Mouse (Mus musculus) lung, postnatal 4 days (tissue): ENCODE measurements around the gene Cbx1.
"Not testable (repeated sequence)": the region's sequence is repeated elsewhere in the genome, so short reads cannot be mapped to it uniquely, and the experiment has no call there.

Source experiments
- DNase-seq, 2 experiments: peaks; one replicate each; pipeline ENCODE4 v3.0.0; 2021

The Cbx1 gene

GRCm38 (mm10) chr11:96839877-96840276 is 51.0 kb downstream of the Cbx1 start:
- no peak for DNase-seq

- DNase-seq = no peak
Observed at GRCm38 (mm10) chr11:96840290-96840689, 51.4 kb downstream of the Cbx1 start.

GRCm38 (mm10) chr11:96843627-96844026 is 54.7 kb downstream of the Cbx1 start:
- no peak for DNase-seq

- no peak for DNase-seq
Observed at GRCm38 (mm10) chr11:96847240-96847639, 58.3 kb downstream of the Cbx1 start.

- DNase-seq = no peak
Observed at GRCm38 (mm10) chr11:96848694-96849093, 59.8 kb downstream of the Cbx1 start.

- not testable (repeated sequence) for DNase-seq
Observed at GRCm38 (mm10) chr11:96849145-96849544, 60.2 kb downstream of the Cbx1 start.

- peak; percentile 65 to 74 for DNase-seq
Observed at GRCm38 (mm10) chr11:96849681-96850467, 60.9 kb downstream of the Cbx1 start, which contains the start of gene Copz2. Copz2 (plus strand) TSS chr11:96849870.

GRCm38 (mm10) chr11:96857446-96857845 is 68.5 kb downstream of the Cbx1 start:
- no peak for DNase-seq
